Mouse (Mus musculus) left cerebral cortex, postnatal 4 days (tissue): ENCODE measurements around the gene Ncf2. TPM values are rescaled to one million over a fixed set of nuclear protein-coding genes. Genes with fewer than 3 reads are reported as not detected.
"Not testable (repeated sequence)": the region's sequence is repeated elsewhere in the genome, so short reads cannot be mapped to it uniquely, and the experiment has no call there.

ENCODE experiments used
- DNase-seq: peaks from one replicate; pipeline ENCODE4 v3.0.0-alpha.2; 2022
- intact Hi-C: fragments of 180-260 bp; cut with DNase I; formaldehyde crosslinking; loops from one replicate; pipeline ENCODE4 v1.15.1; 2025
- total RNA-seq, 2 experiments: library from RNA; stranded (reverse); gene quantifications; 2 replicates each; pipeline ENCODE4 v1.2.3; 2021

The Ncf2 gene
- total RNA-seq: 1 to 10 TPM; 1.9 to 2.2 TPM

- intact Hi-C loops: no loop called here
- no peak for DNase-seq
These were observed at the start of gene Ncf2 for GRCm38 (mm10) chr1:152799897-152800296. Gene Ncf2 (plus strand): TSS chr1:152800194.

GRCm38 (mm10) chr1:152750312-152750965 is 49.6 kb upstream of the Ncf2 start, which contains the start of gene Apobec4:
Gene Apobec4 (plus strand): TSS chr1:152750551.
- intact Hi-C loops: loop anchor here (5.0 kb wide), 1 partner anchor 923 kb away; no protein-coding TSS in a partner anchor
- DNase-seq: no peak

- intact Hi-C loops: no loop called here
- no peak for DNase-seq
These were observed 38.2 kb upstream of the Ncf2 start for GRCm38 (mm10) chr1:152761791-152762190.

GRCm38 (mm10) chr1:152766032-152766772 is 33.8 kb upstream of the Ncf2 start, which contains the start of the genes Rgl1 and Arpc5:
Gene Rgl1 (minus strand): TSS chr1:152766351.
Gene Arpc5 (plus strand): TSS chr1:152766542.
- intact Hi-C loops: no loop called here
- DNase-seq: peak; percentile 98

GRCm38 (mm10) chr1:152766804-152767748 is 32.9 kb upstream of the Ncf2 start:
- DNase-seq: no peak
- intact Hi-C loops: no loop called here

GRCm38 (mm10) chr1:152767749-152768488 is 32.1 kb upstream of the Ncf2 start:
- peak; percentile 89 for DNase-seq

GRCm38 (mm10) chr1:152771016-152771415 is 29.0 kb upstream of the Ncf2 start:
- DNase-seq: no peak

More at GRCm38 (mm10) chr1:152767749-152768488, 32.1 kb upstream of the Ncf2 start:
- intact Hi-C loops: no loop called here

GRCm38 (mm10) chr1:152774601-152775000 is 25.4 kb upstream of the Ncf2 start:
- intact Hi-C loops: loop anchor here (5.0 kb wide), 1 partner anchor 68 kb away; no protein-coding TSS in a partner anchor
- not testable (repeated sequence) for DNase-seq

More at GRCm38 (mm10) chr1:152771016-152771415, 29.0 kb upstream of the Ncf2 start:
- intact Hi-C loops: loop anchor here (5.0 kb wide), 1 partner anchor 71 kb away; no protein-coding TSS in a partner anchor

- intact Hi-C loops: no loop called here
- DNase-seq: peak; percentile 67
These were observed 20.8 kb upstream of the Ncf2 start for GRCm38 (mm10) chr1:152779071-152779737.

GRCm38 (mm10) chr1:152784620-152785019 is 15.4 kb upstream of the Ncf2 start:
- intact Hi-C loops: no loop called here
- no peak for DNase-seq

- intact Hi-C loops, DNase-seq: not testable (repeated sequence)
These were observed 14.5 kb upstream of the Ncf2 start for GRCm38 (mm10) chr1:152785446-152785845.

- DNase-seq: no peak
- intact Hi-C loops: no loop called here
These were observed 13.0 kb upstream of the Ncf2 start for GRCm38 (mm10) chr1:152786953-152787352.

GRCm38 (mm10) chr1:152788121-152788660 is 11.8 kb upstream of the Ncf2 start:
- DNase-seq: no peak
- intact Hi-C loops: no loop called here

- intact Hi-C loops: no loop called here
- DNase-seq: peak; percentile 23
These were observed 9.7 kb upstream of the Ncf2 start for GRCm38 (mm10) chr1:152790254-152790653.

- intact Hi-C loops: no loop called here
- no peak for DNase-seq
These were observed 9.2 kb upstream of the Ncf2 start for GRCm38 (mm10) chr1:152790821-152791220.

GRCm38 (mm10) chr1:152791269-152791668 is 8.7 kb upstream of the Ncf2 start:
- no peak for DNase-seq
- intact Hi-C loops: no loop called here

GRCm38 (mm10) chr1:152792736-152793494 is 7.1 kb upstream of the Ncf2 start:
- DNase-seq: peak; percentile 16
- intact Hi-C loops: no loop called here

- intact Hi-C loops: no loop called here
- no peak for DNase-seq
These were observed 6.4 kb upstream of the Ncf2 start for GRCm38 (mm10) chr1:152793495-152794130.
